Mouse (Mus musculus) thymus, postnatal 0 days (tissue): Measurements from ENCODE around the gene Actr3b. TPM values are rescaled to one million over a fixed set of nuclear protein-coding genes. Genes with fewer than 3 reads are reported as not detected.
"Not testable (repeated sequence)": the region's sequence is repeated elsewhere in the genome, so short reads cannot be mapped to it uniquely, and the experiment has no call there.

Source experiments
- DNase-seq: peaks from one replicate; pipeline ENCODE4 v3.0.0-alpha.2; 2015; ENCODE audit warnings: low spot score
- polyA plus RNA-seq: library from polyadenylated mRNA; unstranded; fragments of >200 nt; fragmentation: Nextera tagmentation; extraction: Ambion mirVana; gene quantifications from 2 replicates; pipeline ENCODE4 v1.2.1, GENCODE M21; 2015

Actr3b gene
- polyA plus RNA-seq, 1 experiment from 2014 or later, result 1.3 TPM

DNA sequence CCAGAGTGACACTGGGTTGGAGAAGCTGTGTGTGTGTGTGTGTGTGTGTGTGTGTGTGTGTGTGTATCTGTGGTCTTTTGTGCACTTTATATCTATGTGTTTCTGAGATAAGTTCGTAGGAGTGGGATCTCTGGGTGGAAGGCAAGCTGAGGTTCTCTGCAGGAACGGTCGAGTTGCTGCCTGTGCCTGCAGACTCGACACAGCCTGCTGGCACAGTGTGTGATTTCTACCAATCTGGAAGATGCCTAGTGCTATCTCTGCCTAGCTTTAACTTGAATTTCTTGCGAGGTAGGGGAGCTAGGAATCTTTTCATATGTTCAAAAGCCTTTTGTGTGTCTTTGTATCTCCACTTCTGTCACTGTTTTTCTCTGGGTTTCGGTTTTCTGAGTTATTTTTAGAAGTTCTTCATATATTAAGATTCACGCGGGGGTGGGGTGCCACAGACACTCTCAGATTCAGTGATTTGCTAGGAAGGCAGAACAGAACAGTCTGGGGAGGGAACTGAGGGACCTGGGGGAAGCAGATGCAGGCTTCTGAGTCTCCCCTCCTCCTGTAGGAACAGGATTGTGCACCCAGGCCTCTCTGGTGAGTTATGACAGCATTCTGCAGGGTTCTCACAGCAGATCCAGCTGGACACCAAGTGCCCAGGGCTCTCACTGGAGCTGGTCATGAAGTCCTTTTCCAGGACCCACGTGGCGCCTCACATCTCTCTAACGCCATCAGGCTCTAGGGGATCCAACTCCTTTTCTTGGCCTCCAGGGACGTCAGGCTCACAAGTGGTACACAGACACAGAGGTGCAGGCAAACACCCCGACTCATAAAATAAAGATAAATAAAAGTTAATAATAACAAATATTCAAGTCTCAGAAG, 14.4 kb downstream of the Actr3b start:
- no peak for DNase-seq

DNA sequence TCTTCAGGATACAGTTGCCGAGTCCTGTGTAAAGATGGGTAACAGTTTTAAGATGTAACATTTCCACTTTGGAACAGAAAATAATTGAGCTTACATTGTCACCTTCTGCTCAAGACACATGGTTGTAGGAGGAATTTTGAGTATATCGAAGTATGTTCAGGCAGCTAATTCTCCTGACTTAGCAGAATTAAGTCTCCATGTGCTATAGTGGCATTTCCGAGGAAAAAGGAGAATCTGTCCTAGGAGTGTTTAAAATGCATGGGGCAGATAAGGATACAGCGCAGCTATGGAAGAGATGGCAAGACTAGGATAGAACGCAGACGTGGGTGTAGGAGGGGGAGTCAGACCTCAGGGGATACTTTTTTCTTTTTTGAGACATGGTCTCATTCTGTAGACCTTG, 31.8 kb downstream of the Actr3b start:
- no peak for DNase-seq

DNA sequence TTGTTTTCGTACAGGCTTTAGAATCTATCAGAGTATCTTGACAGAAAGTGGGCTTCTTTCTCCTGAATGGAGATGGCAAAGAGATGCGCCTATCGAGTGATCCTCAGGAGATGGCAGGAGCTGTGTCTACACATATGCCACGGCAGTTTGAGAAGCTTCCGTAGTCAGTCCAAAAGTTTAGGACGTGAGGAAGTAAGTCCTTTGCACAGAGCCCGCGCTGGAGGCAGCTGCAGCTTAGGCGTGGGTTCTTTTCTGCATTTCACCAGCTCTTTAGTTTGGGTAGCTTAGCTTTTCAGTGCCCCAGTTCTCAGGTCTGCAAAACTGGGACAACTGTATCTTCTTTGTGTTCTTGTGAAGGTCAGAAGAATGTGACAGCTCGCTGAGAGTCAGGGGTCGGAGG, 38.0 kb downstream of the Actr3b start:
- no peak for DNase-seq

DNA sequence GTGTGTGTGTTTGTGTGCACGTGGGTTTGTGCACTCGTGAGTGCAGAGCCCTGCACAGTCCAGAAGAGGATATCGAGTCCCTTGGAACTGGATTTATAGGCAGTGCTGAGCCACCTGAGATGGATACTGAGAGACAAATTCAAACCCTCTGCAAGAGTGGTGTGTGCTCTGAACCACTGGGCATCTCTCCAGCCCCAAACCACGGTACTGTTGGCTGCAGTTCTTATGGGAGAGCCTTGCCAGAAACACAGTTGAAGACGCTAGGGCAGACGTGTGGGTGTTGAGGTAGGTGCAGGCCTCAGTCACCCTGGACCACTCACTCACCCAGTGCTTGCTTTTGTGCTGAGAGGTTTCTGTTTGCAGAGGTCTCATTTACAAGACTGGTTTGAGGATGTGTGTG, 41.1 kb downstream of the Actr3b start:
- DNase-seq, result no peak

DNA sequence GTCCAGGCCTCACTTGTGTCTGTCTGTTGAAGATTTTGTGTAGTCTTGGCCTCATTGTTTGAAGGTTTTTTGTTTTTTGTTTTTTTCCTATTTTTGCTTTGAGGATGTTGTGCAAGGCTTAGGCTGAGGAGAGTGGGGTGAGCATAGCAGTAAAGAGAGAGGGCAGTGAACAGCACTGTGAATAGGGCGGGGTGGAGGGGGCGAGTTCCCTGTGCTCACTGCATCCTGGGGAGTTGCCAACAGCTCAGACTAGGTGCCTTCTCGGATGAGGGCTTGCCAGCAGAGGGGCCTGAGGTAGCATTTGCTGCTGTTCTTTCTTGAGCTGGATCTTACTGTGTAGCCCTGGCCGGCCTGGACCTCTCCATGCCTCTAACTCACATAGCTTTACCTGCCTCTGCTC, 41.9 kb downstream of the Actr3b start:
- DNase-seq, result no peak

DNA sequence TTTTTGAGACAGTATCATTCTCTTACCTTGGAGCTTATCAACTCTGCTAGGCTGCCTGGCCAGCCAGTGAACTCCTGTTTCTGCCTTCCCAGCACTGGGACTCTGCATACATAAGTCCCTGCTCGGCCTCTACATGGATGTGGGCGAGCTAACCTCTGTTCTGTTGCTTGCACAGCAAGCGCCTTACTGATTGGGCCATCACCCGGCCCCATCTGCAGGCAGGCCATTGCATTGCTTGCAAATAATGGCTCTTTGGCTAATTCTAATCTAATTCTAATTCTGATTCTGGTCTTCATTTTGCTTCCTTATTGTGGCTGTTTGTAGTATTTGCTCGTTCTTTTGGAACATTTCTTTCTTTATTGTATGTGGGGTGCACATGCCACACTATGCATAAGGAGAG, 44.8 kb downstream of the Actr3b start:
- no peak for DNase-seq

DNA sequence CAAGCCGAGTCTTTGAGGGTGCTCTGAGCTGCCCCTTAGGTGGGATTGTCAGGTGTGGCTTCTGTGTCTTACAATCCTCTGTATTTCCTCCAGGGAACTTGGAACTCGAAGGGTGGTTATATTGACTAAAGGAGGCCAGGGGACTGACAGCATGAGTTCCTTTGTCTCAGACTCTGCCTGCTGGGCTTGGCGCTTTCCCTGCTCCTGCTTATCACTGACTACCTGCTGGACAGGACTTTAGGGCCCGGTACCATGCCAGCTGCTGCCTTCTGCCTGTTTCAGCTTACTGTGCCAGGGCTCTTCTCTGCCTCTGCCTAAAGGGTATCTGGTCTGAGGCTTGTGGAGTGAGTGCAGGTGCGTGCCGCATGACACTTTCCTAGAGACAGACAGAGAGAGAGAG, 53.1 kb downstream of the Actr3b start:
- no peak for DNase-seq

DNA sequence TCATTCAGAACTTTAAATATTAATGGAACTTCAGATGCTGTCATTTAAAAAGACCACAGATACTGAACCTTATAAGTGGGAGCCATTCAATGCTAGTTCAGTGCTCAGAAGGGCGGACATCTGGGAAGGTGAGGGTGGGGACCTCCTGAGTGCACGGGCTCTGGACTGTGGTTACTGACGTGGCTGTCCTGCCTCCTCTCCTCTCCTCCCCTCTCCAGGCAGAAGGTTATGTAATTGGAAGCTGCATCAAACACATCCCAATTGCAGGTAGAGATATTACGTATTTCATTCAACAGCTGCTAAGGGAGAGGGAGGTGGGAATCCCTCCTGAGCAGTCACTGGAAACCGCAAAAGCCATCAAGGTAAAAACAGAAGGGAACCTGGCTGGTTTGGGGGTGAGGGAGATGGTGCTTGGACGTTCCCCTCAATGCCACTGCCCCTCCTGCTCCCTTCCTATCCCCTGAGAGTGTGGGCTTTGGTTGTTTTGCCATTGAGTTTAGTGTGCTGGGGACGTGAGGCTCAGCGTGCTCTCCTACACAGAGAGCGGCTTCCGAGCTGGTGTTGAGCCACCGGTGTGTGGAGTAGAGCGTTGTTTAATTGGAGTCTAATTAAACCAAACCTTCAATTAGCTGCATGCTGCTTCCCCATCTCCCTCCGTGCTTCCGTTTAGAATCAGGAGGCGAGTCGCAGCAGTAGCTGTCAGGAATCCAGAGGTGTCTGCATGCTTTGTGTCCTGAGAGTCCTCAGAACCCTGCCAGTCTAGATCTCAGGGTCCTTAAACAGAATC, 69.7 kb downstream of the Actr3b start:
- DNase-seq, result no peak

DNA sequence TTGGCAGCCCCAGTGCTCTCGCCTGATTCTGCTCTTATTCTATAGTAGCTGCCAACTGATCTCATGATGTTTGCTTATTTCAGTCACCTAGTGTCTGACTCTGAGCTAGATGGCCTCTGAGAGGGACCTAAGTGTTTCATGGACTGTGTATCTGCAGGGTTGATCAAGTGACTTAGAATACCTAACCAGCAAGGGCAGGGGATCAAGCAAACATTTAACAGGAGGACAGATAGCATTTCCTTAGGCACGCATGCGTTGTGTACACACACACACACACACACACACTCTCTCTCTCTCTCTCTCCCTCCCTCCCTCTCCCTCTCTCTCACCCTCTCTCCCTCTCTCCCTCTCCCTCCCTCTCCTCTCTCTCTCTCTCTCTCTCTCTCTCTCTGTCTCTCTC, 71.0 kb downstream of the Actr3b start:
- DNase-seq, result no peak

DNA sequence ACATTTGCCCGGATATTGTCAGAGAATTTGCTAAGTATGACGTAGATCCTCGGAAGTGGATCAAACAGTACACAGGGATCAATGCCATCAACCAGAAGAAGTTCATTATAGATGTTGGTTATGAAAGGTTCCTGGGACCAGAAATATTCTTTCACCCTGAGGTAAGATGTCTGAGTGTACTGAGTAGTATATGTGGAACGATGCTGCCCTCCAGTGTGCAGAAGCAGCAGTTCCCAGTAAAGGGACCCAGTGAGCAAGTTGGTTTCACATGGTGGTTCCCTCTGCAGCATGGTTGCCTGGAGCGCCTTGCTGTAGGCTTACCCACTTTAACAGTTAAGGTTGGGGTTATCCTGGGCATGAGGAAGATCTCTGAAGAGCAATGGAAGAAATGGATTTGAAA, 71.8 kb downstream of the Actr3b start:
- DNase-seq, result peak; percentile 28

DNA sequence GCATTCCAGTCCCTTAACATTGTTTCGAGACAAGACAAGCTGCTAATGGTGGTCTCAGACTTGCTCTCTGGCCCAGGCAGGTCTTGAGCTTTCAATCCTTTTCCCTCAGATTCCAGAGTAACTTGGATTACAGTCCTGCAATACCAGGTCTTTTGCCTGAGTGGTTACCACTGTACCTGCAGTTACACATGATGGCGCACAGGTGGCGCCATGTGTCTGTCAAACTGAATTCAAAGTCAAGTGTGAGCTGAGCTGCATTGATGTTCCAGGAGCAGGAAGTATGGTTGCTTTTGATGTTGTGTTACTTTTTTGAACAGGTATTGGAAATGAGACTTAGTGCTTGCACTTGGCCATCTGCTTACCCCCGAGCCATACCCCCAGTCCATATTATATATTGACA, 79.6 kb downstream of the Actr3b start:
- peak; percentile 70 for DNase-seq

DNA sequence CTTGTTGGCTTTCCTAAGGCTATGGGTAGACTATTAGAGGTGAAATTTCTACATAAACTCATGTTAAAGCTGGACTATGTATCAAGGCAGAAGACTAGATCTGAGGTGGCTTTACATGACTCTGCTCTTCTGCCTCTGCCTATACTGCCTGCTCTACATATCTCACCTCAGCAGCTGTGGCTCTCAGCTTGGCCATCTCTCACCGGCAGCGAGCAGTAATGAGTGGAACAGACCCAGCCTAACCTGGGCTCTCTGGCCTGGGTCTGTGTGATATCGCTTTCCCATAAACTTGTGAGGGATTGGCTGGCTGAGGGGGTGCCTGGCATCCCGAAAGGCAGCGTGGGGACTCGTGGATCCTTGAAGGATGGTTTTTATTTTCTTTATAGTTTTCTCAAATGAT, 86.8 kb downstream of the Actr3b start:
- no peak for DNase-seq

DNA sequence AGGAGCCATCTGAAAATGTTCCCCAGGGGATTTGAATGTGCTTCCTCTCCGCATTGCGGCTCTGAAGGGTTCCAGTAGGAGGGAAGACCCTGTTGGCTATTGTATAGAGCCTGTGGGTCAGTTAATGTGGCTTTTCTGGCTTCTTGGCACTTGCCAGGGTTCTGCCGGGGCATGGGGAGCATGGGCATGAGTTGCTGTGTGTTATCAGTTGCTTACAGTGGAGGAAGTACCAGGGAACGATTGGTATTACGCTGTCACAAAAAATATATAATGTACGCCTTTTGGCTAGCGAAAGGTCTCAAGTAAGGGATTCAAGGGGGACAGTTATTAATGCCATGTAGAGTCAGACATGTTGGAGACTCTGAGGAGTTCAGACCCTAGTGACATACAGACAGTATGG, 87.4 kb downstream of the Actr3b start:
- DNase-seq, result no peak

DNA sequence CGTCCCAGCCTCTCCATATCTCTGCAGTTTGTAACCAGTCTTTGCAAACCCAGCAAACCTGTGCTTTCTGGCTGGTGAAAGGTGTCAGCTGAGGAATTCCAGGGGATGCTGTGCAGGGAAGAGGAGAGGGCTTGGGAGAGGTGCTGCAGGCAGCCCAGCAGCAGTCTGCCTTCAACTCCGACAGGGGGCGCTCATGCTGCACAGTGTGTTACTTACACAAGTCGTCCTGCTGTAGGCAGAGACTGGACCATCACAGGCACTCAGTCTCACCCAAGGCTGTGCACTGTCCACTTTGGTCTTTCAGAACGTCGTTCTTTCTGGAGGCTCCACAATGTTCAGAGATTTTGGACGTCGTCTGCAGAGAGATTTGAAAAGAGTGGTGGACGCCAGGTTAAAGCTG, 88.3 kb downstream of the Actr3b start:
- peak; percentile 16 for DNase-seq

DNA sequence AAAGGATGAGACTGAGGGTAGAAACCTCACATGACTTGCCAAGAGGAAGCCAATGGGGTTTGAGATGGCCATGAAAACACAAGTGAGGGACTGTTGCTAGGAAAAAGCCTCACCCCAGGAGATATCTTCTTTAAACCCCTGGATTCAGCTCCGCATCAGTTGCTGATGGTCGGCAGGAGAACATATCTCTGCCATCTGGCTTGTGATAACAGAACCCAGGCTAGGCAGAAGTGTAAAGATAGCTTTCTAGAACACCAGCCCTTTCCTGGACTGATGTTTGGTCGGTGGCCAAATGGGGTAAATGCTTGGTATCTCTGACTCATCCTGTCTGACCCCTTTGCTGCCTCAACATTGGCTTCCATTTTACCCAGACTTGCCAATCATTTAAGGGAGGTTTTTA, 106.4 kb downstream of the Actr3b start:
- DNase-seq, result no peak

DNA sequence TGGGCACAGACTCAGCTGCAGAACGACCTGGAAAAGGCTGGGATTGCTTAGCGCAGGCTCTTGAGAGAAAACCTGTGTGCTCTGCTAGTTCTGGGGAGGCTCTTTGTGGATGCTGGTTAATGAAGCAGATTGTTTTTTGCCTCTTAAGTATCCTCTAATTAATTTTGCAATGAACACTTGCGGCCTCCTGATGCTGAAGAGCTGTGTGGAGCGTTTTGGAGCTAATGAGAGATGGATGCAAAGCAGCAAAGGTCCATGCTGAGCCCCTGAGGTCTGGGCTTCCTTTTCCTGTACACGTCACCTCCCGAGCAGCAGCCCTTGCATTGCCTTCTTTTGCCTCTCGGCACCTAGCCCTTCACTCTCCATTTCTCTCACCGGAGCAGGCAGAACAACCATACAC, 110.1 kb downstream of the Actr3b start:
- no peak for DNase-seq

DNA sequence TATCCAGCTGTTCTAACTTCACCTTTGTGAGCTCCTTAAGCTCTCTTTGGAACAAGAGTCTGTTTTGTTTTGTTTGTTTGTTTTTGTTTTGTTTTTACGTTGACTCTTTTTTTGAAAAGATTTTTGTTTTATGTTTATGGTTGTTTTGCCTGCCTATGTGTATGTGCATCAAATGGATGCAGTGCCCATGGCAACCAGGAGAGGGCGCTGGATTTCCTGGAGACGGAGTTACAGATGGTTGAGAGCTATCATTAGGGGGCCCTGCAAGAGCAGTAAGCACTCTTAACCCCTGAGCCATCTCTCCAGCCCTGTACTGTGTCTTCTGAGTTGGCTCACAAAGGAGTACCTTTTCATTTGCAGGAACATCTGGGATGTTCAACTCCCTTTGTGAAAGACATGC, 110.8 kb downstream of the Actr3b start:
- no peak for DNase-seq

DNA sequence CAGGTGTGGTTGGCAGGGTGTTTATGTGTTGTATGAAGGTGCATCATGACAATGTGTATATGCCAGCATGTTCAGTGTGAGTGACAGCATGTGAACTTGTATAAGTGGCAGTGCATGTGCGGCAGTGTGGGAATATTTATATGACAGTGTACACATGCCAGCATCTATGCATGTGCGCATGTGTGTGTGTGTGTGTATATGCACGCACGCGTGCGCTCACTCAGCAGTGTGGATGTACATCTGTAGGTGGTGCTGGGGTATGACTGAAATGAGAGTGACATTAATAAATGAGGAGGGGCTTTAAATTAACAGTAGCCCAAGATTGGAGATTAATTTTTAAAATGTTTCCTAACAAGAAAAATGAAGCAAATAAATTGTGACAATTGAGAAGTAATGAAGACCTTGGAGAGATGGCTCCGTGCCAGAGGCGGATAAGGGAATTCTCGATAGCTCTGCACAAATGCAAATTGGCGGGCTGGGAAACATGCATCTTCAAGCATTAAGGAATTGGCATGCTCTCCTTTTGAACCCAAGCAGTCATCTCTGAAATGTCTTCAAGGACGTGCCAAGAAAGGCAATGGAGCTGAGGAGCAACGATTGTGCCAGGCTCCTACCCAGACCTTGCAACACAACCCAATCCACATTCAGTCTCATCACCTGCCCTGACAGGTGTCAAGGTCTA, 111.7 kb downstream of the Actr3b start:
- DNase-seq, result no peak

DNA sequence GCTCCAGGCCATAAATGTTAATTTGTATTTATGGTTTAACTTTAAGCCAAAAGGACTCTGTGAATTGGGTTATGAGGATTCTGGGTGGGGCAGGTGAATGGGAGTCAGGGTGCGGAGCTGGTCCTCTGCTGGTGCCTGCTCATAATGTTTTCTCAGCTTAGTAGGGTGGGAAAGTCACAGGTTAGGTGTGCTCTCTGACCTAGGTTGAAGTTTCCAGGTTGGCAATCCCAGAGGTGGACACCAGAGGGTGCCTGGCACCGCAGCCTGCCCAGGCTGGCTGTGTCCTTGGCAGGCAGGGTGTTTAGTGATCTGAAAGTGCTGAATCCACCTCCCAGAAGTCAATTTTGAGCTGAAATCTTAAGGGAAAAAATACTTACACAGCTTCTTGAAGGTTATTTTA, 113.2 kb downstream of the Actr3b start:
- no peak for DNase-seq

DNA sequence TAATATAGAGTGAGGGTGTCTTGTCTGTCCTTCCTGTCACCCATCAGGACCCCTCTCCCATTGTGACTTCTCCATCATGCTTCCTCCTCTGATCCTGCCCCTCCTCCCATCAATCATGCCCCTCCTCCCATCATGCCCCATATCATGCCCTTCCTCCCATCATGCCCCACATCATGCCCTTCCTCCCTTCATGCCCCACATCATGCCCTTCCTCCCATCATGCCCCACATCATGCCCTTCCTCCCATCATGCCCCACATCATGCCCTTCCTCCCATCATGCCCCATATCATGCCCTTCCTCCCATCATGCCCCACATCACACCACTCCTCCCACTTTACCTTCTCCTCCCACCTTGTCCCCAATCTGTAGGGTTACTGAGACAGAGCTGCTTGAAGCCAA, 116.1 kb downstream of the Actr3b start:
- not testable (repeated sequence) for DNase-seq

DNA sequence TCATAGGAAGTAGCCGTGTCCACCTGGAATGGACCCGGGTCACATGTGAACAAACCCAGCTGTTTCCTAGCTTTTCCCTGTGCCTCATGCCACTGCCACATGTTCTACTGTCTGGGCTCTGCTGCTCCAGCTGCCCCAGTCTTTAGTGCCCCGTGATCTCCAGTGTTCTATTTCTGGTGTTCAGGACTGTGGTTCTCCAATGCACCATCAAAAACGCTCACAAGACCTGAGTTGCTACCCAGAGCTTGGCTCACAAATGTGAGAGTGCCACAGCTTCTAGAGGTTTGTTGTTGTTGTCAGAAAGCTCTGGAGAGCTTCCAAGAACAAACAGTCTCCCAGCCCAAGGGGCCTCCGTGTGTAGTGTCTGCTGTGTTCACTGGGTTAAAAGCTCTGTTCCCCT, 117.5 kb downstream of the Actr3b start:
- DNase-seq, result no peak

DNA sequence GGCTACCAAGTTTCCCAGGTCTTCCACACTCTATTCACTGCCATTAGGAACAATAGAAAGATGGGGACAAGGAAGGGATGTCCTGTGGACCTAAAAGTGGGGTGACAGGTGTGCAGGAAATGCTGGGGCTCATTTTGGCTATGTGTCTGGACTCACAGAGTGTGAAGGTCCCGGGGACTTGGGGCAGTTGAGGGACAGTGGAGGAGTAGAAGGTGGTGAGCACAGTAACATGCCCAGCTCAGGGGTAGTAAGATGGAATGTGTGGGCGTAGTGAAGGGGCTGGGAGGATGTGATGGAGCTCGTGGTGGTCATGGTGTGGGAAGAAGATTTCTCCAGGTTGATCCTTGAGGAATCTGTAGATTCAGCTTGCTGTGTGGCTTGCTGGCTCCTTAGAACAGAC, 118.2 kb downstream of the Actr3b start:
- DNase-seq, result no peak
